Mouse (Mus musculus) splenic B cell, adult 2 months (primary cell): ENCODE measurements around the gene Gmnn.
A peak's percentile ranks its signal among the peaks of the same experiment; 100 is the strongest.

ENCODE experiments used
- DNase-seq: peaks from one replicate; pipeline ENCODE4 v3.0.0-alpha.2; 2011; ENCODE audit warnings: low read depth, low spot score
- H3K27me3 ChIP-seq: 2 replicates; pipeline ENCODE4 v1.6.1; 2012; ENCODE audit warnings: mild to moderate bottlenecking, low read length, moderate library complexity, mixed read lengths; ENCODE audit not compliant: control insufficient read depth, poor library complexity, insufficient read depth, severe bottlenecking
- H3K36me3 ChIP-seq: 2 replicates; pipeline ENCODE4 v1.6.1; 2012; ENCODE audit warnings: mild to moderate bottlenecking, low read length, moderate library complexity, mixed read lengths; ENCODE audit not compliant: control insufficient read depth, poor library complexity, insufficient read depth, severe bottlenecking

Gmnn gene

DNA sequence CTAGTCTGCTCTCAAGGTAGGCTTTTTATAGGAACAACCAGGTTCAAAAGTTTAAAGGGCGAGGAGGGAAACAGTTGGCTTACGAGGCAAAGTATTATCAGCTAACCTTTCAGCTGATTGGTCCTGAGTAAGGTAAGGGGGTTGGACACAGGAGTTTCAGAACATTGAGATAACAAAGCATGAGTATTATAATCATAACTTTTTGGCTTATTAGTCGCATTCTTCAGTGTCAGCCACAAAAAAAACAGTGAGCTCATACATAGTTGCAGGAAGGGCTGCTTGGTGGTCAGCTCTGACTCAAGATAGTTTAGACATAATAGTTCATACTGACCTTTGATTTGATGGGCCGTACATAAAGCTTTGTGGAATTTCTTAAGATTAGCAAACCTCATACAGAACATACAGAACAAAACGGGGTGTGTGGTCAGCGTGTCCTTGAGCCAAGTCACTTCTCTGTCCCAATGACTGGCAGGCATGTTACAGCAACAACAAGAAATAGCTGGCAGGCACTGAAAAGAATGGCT is 26.1 kb downstream of the Gmnn start:
- H3K36me3 ChIP-seq: peaks cover 13% of the 10 kb centered on the region
- H3K27me3 ChIP-seq: no peaks in the 10 kb centered on the region

DNA sequence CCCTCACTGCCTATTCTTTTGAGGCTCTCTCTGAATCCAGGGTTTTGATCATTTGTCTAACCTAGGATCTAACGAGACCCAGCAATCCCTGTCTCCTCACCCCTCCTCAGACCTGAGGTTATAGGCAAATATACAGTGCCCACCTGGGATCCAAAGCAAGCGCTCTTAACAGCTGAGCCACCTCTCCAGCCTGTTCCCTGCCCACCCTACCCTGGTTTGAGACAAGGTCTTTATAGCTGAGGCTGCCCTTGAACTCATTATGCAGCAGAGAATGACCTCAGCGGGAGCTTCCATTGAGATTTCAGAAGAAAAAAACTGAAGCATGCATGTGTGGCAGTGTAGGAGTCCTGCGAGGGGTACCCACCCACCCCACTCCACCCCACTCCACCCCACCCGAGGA is 27.2 kb downstream of the Gmnn start:
- H3K36me3 ChIP-seq: peaks cover 15% of the 10 kb centered on the region
- no peak for DNase-seq
- H3K27me3 ChIP-seq: no peaks in the 10 kb centered on the region

More for the DNA sequence above, 26.1 kb downstream of the Gmnn start:
- DNase-seq: no peak

DNA sequence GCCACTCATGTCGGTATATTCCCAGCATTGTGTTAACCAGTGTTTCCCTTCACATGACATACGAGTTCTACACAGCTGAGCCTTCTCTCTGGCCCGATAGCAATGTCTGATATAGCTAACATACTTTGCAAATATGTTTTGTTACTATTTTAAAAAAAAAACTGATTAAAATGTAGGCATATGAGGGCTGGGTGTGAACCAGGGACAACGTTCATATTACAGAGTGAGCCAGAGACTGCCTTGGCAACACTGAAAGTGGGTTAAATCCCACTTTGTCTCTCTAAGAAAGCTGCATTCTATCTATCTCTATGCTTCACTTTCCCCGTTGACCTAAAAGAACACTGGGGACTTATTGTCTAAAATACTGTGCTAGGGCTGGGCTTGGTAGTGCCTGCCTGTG is 32.6 kb downstream of the Gmnn start:
- no peak for DNase-seq
- Histone ChIP-seq H3K36me3 (peaks cover 34% of the 10 kb centered on the region; the same call in 1 of the 2 replicates), H3K27me3 (no peaks in the 10 kb centered on the region)

DNA sequence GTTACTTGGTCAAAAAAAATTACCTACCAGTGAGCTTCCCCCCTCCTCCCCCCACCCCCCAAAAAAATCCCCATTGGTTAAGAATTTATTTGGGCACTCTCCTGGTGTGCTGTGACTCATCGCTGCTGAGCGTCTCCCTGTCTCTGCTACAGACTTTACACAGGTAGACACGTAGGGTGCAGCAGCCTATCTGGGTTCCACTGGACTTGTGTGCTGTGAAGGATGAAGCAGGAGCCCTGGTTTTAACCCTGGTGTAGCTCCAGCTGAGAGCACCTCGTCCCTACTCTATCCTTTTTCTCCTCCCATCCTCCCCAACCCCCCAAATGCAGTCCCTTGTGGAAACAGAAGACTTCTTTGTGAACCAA is 37.3 kb downstream of the Gmnn start:
- Histone ChIP-seq H3K36me3 (peaks cover 36% of the 10 kb centered on the region), H3K27me3 (no peaks in the 10 kb centered on the region)
- no peak for DNase-seq

DNA sequence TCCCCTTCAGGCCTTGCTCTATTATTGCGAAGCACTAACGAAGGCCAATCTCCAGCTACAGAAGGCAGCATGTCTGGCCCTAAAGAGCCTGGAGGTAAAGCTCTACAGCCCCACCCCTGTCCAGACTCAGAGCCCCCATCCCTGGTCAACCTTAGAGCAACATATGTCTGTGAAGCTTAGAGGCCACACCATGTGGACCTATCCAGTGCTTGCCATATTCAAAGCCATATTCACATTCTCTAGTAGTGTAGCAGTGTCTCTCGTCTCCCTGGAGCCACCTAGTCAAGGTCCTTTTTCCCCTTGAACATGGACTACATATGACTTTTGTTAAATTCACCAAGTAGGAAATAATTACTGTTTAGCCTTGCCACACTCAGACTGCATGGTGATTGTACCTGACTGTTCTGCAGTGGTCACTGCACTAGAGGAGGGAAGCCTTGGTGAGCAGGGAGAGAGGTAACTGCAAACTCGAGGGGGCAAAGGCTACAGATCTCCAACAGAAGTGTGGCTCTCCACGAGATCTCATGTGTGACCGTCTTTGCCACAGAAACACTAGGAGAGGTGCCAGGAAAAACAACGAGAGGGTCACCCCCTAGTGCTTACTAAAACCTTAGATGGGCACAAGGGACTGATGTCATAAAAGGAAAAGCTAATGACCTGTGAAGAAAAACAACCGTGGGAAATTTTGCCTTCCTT is 37.9 kb downstream of the Gmnn start:
- DNase-seq: no peak
- Histone ChIP-seq H3K27me3 (no peaks in the 10 kb centered on the region), H3K36me3 (peaks cover 39% of the 10 kb centered on the region)

DNA sequence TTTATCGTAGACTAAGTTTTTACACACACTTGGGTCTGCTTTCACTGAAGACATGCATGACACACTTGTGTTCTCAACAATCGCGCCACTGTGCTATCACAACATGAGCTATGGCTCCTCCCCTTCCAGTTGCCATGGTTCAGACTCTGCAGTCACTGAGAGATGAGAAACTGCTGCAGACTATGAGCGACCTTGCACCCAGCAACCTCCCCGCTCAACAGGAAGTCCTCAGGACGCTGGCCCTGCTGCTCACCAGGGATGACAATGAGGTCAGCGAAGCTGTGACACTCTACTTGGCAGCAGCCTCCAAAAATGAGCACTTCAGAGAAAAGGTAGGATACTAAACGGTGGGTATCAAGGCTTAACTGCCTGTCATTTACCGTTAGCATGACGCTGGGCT is 40.2 kb downstream of the Gmnn start:
- no peaks in the 10 kb centered on the region for H3K27me3 ChIP-seq
- DNase-seq: no peak
- peaks cover 49% of the 10 kb centered on the region for H3K36me3 ChIP-seq

DNA sequence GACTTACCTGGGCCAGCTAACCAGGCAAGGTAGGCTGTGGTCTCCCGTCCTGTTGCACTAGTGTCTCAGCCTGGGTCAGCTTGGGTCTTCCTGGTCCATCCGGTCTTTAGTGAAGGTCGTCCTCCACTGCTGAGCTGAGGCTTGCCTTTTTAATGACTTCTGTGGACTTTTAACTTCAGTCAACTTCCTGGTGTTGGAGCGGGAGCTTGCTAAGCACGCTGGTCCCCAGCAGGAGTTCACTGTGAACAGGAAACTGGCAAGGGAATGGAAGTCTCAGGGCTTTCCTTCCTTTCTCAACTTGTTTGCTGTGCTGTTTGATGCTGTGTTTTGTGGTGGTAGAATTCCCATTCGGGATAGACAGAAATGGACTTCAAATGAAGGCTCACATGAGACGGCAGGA is 44.0 kb downstream of the Gmnn start:
- H3K36me3 ChIP-seq: peaks cover 51% of the 10 kb centered on the region
- no peak for DNase-seq
- H3K27me3 ChIP-seq: no peaks in the 10 kb centered on the region

DNA sequence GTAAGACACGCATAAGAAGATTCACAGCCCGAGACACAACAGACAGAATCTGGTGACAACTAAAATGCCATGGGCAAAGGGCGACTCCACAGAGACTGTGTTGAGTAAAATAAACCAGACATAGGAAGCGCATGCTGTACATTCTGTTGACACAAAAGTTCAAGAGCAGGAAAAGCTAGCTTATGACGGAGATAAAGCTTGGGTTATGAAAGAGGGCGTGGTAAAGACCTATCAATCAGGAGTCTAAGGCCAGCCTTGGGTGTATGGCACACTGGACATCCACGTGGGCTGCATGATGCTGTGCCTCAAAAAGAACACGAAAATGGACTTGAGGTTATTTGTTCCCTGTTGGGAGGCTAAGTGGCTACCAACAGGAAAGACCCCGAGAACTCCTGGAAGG is 45.3 kb downstream of the Gmnn start:
- H3K27me3 ChIP-seq: no peaks in the 10 kb centered on the region
- H3K36me3 ChIP-seq: peaks cover 51% of the 10 kb centered on the region
- no peak for DNase-seq

DNA sequence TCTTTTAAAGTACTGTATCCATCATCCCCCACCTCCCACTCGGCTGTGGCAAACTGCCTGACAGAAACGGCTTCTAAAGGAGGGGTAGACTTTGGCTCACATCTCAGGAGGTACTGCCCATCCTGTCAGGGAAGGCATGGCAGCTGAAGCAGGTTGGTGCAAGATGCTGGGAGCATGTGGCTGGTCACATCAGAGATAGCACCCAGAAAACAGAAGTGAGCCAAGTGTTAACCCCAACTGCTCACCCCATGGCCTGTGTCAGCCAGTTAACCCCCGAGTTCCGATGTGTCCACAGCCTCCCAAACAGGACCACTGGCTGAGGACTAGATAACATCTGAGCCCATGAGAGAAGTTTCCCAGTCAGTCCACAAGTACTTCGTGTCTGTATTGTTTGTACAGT is 46.1 kb downstream of the Gmnn start:
- no peaks in the 10 kb centered on the region for H3K27me3 ChIP-seq
- DNase-seq: no peak
- peaks cover 57% of the 10 kb centered on the region for H3K36me3 ChIP-seq

DNA sequence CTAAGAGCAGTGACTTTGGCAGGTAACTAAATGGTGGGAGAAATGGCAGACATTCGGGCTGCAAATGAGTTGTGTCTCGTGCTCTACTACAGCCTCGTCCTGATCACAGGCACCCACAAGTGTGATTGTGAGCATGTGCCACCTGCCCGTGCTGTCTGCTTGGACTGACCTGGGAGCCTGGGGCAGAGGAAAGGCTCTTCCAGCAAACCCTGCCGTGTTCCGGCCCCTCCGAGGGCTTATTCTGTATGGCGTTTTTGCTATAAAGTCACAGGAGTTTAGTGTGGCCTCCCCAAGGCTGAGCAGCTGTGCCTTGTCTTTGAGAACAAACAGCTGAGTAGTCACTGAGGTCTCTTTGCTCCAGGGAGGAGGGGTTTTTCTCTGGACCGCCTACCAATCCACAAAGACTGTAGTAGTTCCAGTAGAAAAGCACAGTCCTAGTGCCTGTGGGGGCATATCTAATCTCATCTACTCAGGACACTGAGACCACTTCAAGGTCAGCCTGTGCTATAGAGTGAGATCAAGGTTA is 47.3 kb downstream of the Gmnn start:
- DNase-seq: no peak
- no peaks in the 10 kb centered on the region for H3K27me3 ChIP-seq
- peaks cover 65% of the 10 kb centered on the region for H3K36me3 ChIP-seq

DNA sequence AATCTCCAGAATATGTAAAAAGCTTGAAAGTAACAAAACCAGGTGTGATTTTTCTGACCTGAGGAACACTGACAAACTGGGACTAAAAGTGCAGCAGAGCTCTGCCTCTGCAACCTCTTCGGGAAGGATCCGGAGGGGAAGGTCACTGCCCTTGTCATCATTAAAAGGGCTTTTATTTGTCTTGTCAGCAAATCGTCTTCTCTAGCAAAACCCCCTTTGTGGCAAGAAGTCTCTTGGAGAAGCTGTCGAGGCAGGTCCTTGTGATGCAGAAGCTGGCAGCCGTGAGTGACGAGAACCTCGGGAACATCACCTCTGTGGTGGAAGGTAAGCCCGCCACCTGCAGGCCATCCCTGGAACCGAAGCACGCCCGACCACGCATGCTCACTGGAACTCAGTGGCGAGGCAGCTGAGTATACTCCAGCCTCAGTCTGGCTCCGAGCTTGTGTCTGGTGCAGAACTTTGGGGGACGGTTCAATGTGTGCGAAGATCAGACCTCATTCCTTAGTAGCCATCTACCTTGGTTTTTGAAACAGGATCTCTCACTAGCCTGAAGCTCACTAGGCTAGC is 48.2 kb downstream of the Gmnn start:
- peak; percentile 58 for DNase-seq
- no peaks in the 10 kb centered on the region for H3K27me3 ChIP-seq
- H3K36me3 ChIP-seq: peaks cover 59% of the 10 kb centered on the region

DNA sequence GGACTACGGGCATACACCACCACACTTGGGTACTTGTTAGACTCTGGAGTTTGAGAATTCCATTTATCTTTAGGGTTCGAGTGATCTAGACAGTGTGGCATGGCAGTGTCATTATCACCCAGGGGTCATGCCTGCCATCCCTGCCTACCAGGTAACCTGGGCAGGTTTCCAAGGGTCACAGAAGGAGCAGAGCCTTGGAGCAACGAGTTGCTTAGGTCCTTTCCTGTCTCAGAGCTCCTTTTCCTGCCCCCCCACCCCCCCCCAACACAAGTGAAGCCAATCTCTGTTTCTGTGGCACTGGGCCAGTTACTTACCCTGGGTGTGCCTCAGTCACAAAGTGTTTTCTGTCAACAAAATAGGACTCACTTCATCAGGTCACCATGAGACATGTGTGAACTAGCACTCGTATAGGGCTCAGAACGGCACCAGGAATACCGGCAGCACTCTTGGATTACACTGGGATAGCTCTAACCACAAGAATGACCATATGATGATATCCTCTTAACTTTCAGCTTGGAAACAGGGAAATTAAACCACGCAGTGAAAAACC is 49.1 kb downstream of the Gmnn start:
- no peak for DNase-seq
- Histone ChIP-seq H3K27me3 (no peaks in the 10 kb centered on the region), H3K36me3 (peaks cover 52% of the 10 kb centered on the region)

DNA sequence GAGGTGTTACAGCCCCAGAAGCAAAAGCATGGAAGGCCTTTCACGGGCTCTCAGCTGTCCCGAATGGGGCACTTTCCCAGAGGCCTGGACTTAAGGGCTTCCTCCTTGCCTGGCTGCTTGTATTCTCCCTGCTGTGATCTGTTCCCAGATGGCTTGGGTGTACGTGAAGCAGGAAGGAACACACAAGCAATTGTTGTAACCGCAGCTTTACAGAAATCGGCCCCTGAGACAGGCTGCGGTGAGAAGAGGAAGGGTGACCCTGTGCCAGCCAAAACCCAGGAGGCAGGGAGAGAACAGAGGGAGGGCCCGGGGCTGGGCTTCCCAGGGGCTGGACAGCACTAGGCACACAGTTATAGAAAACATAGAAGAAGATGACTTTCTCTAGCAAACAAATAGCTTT is 50.8 kb downstream of the Gmnn start:
- no peaks in the 10 kb centered on the region for H3K27me3 ChIP-seq
- DNase-seq: no peak
- peaks cover 48% of the 10 kb centered on the region for H3K36me3 ChIP-seq

DNA sequence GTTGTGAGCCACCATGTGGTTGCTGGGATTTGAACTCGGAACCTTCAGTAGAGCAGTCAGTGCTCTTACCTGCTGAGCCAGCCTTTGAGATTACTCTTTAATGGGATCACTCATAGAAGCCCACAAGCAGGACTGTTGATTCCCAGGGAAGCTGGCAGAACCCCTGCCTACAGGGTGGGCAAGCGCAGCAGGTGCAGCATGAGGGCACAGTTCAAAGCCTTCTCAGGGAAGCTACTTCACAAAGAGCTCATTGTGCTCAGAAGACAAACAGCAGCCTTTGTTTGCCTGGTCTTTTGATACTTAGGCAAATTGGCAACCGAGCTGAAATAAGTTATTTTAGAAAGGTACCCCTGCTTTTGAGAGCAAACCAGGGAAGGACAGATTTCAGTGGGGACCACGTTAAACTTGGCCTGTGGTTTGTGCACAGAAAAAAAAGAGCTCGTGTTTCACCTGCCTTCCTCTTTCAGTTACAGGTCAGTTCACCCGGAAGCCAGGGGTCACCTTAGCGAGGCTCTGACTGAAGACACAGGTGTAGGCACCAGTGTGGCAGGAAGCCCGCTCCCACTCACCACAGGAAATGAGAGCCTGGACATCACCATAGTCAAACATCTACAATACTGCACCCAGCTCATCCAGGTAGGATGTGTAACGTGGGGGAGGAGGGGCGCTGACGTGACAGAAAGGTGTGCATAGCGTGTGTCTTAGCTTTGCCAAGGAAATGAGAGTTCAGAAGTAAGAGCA is 51.9 kb downstream of the Gmnn start:
- DNase-seq: no peak
- Histone ChIP-seq H3K27me3 (no peaks in the 10 kb centered on the region), H3K36me3 (peaks cover 45% of the 10 kb centered on the region)

DNA sequence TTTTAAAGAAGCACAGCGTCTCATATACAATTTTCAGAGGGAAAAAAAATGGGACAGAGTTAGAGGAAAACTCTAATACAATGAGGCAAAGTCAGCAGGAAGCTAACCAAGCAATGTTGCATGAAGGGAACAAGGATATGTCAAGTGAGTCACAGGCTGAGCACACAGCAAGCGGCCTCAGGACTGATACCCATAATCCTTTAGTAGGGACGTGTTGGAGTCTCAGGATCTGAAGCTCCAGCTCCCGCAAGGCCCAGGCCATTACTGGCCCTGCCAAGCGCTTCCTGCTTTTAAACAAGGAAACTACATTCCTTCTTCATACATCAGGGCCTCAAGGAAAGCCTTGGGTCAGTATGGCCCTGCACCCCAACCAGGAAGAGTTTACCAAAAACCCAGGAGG is 59.6 kb downstream of the Gmnn start:
- Histone ChIP-seq H3K27me3 (no peaks in the 10 kb centered on the region), H3K36me3 (peaks cover 43% of the 10 kb centered on the region)
- no peak for DNase-seq
